Mouse (Mus musculus) bone marrow macrophage, adult 2 months (primary cell): ENCODE measurements at regions not wholly inside any gene's neighbourhood (a gene's known extent, or its start where the extent isn't known, plus 50 kb on each side); places are given as distances from the start of the nearest gene placed in this dataset.

Experiments
- CTCF ChIP-seq: IDR thresholded peaks from 2 replicates; pipeline ENCODE4 v1.5.1; 2012; ENCODE audit warnings: low read depth, mild to moderate bottlenecking, low read length, moderate library complexity
- POLR2A ChIP-seq: IDR thresholded peaks from 2 replicates; pipeline ENCODE4 v1.6.1; 2012; ENCODE audit warnings: mild to moderate bottlenecking, low read depth, low read length, borderline replicate concordance

DNA sequence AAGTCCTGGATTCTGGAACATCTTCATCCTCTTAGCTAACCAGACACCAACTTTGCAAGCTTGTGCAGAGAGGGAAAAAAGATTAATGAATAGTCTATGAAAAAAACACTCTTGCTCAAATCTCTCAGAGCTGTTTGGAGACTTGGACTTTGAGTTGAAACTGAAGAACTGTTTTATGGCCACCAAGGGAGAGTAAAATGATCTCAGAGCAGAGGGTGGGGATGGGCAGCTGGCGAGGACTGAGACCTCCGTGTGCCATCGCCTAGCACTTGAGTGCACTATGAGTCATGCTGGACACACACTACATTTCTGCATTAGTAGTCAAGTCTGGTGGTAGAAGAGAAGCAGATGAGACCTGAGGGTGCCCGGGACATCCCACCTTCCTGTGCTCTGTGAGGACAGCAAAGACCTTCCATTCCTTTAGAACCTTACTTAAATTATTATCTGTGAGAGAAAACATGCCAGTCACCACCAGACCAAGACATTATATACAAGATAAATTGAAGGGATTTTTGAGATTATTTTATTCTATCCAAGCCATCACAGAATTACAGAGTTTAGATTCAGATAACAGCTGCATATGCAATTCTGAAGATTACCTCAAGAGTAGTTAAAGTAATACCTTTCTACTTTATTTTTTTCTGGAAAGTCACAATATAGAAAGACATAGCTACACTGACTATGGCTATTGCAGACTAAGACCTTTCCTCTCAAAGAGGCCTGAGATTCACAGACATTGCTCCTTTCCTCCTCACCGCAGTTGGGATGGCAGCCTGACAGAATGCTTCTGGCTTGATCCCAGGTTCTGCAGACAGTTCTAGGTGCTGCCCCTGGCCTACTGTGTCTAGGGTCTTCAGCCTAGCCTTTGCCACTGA lies 125.0 kb upstream of the Speer4f2 start:
- TF ChIP-seq CTCF = no peak
- no peak for TF ChIP-seq POLR2A
